Mouse (Mus musculus): Measurements from ENCODE around the gene Usp34.

DNA sequence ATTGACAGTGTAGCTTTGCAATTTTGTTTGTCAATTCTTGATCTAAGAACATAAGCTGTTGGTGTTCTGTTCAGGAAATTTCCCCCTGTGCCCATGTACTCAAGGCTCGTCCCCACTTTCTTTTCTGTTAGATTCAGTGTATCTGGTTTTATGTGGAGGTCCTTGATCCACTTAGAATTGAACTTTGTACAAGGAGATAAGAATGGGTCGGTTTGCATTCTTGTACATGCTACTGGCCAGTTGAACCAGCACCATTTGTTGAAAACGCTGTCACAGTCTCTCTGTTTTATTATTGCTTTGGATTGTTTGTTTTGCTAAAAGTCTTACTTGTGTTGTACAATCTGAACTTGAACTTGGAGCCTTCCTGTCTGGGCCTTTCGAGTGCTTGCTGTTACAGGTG, 89.9 kb downstream of the Usp34 start:
- no peak for TF ChIP-seq POLR2A (IDR thresholded peaks at IDR 0.05; ENCODE audit: borderline replicate concordance, low read depth, low read length)
- no peak for TF ChIP-seq CTCF (IDR thresholded peaks at IDR 0.05; ENCODE audit: low read depth, low read length)
